Mouse (Mus musculus) lung, adult 2 months (tissue): ENCODE measurements around the gene Lemd2. TPM values are rescaled to one million over a fixed set of nuclear protein-coding genes. Genes with fewer than 3 reads are reported as not detected.

Experiments used
- DNase-seq: peaks from one replicate; pipeline ENCODE4 v3.0.0; 2022
- H3K4me1 ChIP-seq: fragments of 200-500 bp; 2 replicates; pipeline ENCODE4 v1.6.1; 2011; ENCODE audit warnings: low read length; ENCODE audit not compliant: control insufficient read depth, insufficient read depth
- H3K4me3 ChIP-seq: fragments of 200-500 bp; replicated peaks from 2 replicates; pipeline ENCODE3; 2011; ENCODE audit warnings: low read depth, mild to moderate bottlenecking, control low read depth, low read length; ENCODE audit errors: extremely low read depth
- CTCF ChIP-seq: fragments of 200-500 bp; IDR thresholded peaks from 2 replicates; pipeline ENCODE4 v1.5.1; 2011; ENCODE audit warnings: mild to moderate bottlenecking, low read length, control low read depth; ENCODE audit not compliant: insufficient read depth
- POLR2A ChIP-seq: fragments of 200-500 bp; IDR thresholded peaks from 2 replicates; pipeline ENCODE4 v1.6.1; 2011; ENCODE audit warnings: low read depth, mild to moderate bottlenecking, control low read depth, low read length, borderline replicate concordance; ENCODE audit errors: extremely low read depth
- WGBS: fragments of 180-500 bp; shearing (Covaris S2); methylation state at CpG from one replicate; pipeline ENCODE4 v1.1.7; 2018; 5-methylcytosine and 5-hydroxymethylcytosine counted together
- polyA plus RNA-seq: library from polyadenylated mRNA; depleted of rRNA; stranded (reverse); fragments of >200 nt; gene quantifications from 2 replicates; pipeline ENCODE4 v1.2.3, GENCODE M21; 2012

The Lemd2 gene
- polyA plus RNA-seq, 1 experiment, result 89.9 TPM

DNA sequence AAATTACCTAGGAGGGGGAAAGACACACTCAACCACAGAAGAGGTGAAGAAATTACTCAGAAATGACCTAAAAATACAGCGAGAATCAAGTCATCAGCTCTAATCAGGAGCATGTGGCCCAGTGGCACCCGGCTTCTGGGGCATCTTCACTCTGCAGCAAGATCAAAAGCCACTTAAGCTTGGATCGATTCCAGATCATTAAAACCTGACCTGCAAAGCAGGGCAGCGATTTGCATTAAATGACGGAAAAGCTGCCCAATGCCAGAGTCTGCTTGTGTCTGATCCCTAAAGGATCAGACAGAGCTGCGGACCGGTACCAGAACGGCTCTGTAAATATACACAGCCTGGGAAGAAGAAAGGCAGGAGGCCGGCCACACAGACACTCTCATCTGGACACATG, 8.1 kb downstream of the Lemd2 start:
- Histone ChIP-seq H3K4me3 (no peak overlapping the region), H3K4me1 (no peaks in the 10 kb centered on the region; the same call in 1 of the 2 replicates)
- 74% methylated on average over 9 of the region's 9 CpGs for WGBS
- no peak for DNase-seq
- TF ChIP-seq POLR2A, result no peak
- no peak for TF ChIP-seq CTCF

DNA sequence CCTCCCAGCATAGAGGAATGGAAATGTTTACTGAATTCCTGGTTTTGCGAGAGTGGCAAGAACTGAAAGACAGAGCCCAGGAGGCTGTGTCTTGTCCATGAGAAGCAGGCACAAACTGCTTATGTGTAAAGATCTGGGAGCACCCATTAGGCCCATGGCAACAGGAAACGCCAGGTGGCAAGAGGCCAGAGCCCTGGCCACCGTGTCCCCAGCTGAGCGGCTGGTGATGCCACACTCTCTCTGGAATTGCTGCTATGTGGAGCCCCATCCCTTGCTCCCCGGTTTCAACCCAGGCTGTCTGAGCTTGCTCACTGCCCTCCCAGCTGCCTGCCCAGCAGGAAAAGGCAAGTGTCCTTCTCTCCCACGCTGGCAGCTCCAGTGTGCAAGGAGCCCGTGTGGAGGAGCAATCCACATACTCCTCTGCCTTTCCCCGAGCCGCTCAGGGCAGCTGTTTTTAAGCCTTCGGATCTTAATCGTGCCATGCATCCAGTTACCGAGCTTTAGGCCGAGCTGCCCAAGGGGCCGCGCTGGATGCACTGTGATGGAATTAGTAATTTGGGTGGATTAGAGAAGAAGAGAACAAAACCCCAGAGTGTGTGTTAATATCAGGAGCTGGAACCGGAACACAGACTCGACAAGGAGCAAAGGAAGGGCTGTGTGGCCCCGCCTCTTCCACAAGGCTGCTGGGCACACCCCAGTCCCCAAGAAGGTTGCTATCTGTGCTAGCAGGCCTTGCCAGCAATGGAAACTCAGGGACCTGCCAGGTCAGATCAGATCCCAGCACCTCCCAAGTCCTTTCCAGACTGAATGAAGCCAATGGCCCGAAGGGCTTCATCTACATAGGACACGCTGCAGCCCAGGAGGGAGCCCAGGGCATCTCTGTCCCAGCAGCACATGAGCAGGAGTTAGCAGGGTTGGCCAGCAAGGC, 9.7 kb downstream of the Lemd2 start:
- no peak for DNase-seq
- H3K4me3 ChIP-seq, result no peak overlapping the region
- no peaks in the 10 kb centered on the region; the same call in 1 of the 2 replicates for H3K4me1 ChIP-seq
- 64% methylated on average over 20 of the region's 20 CpGs for WGBS
- no peak for TF ChIP-seq CTCF
- TF ChIP-seq POLR2A, result no peak

DNA sequence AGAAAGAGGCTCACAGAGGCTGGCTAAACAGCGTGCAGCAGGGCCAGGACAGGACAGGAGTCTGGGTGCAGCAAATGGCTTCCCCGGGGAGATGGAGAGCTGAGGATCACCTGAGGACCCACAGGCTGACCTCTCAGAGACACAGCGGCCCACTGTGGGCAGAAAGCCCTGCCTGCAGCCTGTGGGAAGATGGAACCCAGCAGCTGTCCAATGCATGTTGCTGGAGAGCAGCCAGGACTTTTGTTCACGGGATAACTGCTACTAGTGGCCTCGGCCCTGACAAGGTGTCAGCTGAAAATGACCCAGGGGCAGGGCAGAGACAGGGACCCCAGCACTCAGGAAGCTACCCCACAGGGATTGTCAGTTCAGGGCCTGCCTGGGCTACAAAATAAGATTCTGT, 12.5 kb downstream of the Lemd2 start:
- TF ChIP-seq POLR2A, result no peak
- no peak for TF ChIP-seq CTCF
- WGBS, result 67% methylated on average over 5 of the region's 5 CpGs
- DNase-seq, result no peak
- H3K4me1 ChIP-seq, result no peaks in the 10 kb centered on the region; the same call in 1 of the 2 replicates
- no peak overlapping the region for H3K4me3 ChIP-seq

DNA sequence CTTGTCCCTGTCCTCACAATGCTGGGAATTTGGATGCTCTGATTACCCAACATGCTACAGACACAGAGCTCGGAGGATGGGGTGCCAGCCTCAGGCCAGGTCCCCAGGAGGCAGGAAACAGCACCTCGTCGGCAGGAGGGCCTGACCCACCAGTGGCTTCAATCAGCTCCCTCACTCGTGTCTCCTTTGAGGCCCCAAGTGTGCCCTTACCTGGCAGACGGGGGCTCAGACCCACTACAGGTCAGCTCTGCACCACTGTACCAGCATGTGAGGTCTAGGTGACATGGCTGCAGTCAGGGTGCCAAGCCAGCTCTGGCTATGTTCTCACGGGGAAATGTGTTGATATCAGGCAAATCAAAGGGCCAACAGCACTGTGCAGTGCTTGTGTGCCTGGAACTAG, 13.1 kb downstream of the Lemd2 start:
- TF ChIP-seq POLR2A, result no peak
- TF ChIP-seq CTCF, result no peak
- no peak for DNase-seq
- no peaks in the 10 kb centered on the region; the same call in 1 of the 2 replicates for H3K4me1 ChIP-seq

DNA sequence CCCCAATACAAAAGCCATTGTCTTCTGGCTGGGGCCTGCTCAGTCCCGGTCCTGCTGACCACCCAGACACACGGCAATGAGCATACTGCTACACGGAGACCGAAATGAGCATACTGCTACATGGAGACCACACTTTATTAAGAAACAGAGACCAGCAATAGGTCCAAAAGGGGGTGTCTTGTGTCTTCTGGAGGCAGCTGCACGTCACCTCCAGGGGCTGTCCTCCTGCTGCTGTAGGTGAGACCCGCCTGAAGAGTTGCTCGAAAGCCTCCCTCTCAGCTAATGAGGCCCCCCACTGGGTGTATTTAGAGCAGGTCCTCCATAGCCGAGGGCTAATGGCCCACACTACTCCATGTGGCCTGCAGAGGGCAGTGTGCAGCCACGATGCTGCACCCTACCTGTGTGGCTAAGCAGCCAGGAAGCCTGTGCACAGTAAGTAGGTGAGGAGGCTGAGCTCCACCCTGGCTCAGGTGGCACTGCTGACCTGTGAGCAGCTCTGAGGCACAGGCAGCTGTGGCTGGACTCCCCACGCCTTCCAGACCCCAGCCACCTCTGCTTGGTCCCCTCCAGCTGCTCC, 14.5 kb downstream of the Lemd2 start:
- 42% methylated on average over 10 of the region's 10 CpGs for WGBS
- no peaks in the 10 kb centered on the region; the same call in 1 of the 2 replicates for H3K4me1 ChIP-seq
- peak; percentile 54 for DNase-seq
- TF ChIP-seq CTCF, result peak; percentile 91
- TF ChIP-seq POLR2A, result no peak; the same call in 1 of the 2 replicates
- no peak overlapping the region for H3K4me3 ChIP-seq

More for the DNA sequence above, 13.1 kb downstream of the Lemd2 start:
- H3K4me3 ChIP-seq, result no peak overlapping the region
- WGBS, result 74% methylated on average over 6 of the region's 6 CpGs

DNA sequence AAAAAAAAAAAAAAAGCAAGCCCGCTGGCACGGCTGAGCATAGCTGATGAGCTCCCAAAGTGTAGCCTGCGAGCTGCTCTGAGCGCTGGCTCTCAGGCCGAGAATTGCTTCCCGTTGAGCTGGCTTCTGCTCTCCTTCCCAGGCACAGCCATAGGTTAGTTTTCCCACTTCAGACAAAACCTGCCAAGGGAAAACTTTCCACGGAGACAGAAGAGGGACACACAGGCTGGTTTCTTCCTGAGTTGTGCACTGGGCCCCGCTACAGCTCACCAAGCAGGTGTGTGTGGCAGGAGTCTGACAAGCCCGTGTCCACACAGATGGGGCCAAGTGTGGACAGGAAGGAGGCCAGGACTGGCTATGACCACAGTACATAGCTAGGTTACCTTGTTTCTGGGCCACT, 15.4 kb downstream of the Lemd2 start:
- no peak for TF ChIP-seq CTCF
- TF ChIP-seq POLR2A, result no peak
- Histone ChIP-seq H3K4me1 (no peaks in the 10 kb centered on the region), H3K4me3 (no peak overlapping the region)
- DNase-seq, result no peak
- 66% methylated on average over 9 of the region's 9 CpGs for WGBS

DNA sequence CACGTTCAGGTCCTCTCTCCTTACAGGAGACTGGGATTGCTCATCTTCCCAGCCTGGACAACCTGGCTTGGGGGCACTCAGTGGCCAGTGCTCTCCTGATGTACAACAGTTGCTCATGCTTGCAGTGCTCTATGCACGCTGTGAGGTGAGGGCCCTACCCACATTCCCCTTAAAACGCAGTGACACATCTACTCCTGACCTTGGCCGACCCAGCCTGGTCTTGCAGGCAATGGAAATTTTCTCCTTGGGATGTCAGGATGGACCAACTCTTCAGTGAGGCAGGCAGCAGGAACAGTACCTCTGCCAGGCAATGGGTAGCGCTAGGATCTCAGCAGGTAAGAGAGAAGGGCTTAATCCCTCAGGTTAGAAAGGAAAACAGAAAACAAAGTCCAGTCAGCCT, 17.2 kb downstream of the Lemd2 start:
- WGBS, result 58% methylated on average over 5 of the region's 5 CpGs
- Histone ChIP-seq H3K4me1 (no peaks in the 10 kb centered on the region), H3K4me3 (no peak overlapping the region)
- no peak for DNase-seq
- TF ChIP-seq CTCF, result no peak
- no peak for TF ChIP-seq POLR2A

DNA sequence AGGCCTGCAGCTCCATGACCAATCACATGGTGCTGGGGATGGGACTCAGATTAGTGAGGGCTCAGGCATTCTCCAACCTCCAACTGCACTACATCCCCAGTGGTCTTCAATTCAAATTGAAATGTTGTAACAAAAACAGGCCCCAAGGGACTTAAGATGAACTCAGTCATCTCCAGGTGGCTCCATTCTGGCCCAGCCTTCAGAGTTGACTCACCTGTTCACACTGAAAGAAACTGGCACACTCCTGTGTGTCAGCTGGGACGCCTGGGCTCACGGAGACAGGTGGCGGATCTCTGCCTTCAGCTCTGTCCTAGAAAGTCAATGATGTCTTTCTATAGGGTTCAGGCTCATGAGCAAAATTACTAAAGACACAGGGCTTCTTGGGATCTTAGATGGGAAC, 18.2 kb downstream of the Lemd2 start:
- H3K4me1 ChIP-seq, result no peaks in the 10 kb centered on the region
- H3K4me3 ChIP-seq, result no peak overlapping the region
- DNase-seq, result no peak
- WGBS, result 84% methylated on average over 3 of the region's 3 CpGs
- TF ChIP-seq POLR2A, result no peak
- no peak for TF ChIP-seq CTCF

DNA sequence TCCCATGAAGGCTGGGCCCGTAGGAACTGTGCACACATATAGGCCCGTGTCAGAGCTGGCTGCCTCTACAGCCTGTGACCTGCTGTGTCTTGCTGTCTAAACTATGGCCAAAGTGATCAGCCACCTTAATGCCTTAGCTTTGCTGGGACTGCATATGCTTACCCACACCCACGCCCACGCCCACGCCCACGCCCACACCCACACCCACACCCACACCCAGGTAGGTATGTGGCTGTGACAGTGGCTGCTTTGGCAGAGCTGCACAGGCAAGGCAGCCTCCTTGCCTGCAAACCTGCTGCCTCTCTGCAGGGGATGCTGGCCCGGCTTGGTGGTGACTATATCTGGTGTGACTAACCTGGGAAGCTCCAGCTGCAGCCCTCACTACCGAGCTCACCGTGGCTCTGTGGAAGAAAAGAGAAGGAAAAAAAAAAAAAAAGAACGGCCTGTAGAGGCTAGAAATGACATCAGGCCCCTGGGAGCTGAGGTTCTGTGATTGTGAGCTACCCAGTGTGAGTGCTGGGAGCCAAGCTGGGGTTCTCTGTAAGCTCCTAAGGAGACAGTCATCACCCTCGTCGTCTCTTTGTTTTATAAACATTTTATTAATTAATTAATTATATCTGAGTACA, 20.5 kb downstream of the Lemd2 start:
- TF ChIP-seq POLR2A, result no peak
- no peak for TF ChIP-seq CTCF
- WGBS, result 85% methylated on average over 12 of the region's 12 CpGs
- no peak overlapping the region for H3K4me3 ChIP-seq
- no peak for DNase-seq
- H3K4me1 ChIP-seq, result no peaks in the 10 kb centered on the region
